In the genomic region with DNA sequence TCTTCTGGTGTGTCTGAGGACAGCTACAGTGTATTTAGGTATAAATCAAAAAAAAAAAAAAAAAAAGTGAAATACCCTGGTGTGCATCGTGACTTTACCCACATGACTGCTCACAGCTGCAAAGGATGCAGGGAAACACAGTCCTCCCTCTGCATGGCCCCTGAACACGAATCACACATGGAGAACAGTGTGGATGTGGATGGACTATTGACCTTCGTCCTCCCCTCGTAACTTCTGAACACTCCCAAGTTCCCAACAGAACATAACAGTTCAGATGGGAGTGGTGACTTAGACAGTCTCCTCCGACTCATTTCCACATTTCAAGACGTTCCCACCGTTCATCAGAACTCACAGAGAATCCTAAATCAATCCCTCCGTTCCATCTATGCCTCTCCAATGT, we compare ENCODE assay signal across 10 mouse cellular contexts. TPM values are rescaled to one million over a fixed set of nuclear protein-coding genes. Genes with fewer than 3 reads are reported as not detected.
DNase-seq lines count a peak whose midpoint lies in the region; ATAC-seq lines count a peak whose summit lies in the region.
"Had no signal": no experiment of that assay in that cellular context is flagged by ENCODE, and none has a peak within 500 bp of the region (broad histone marks: within the 10 kb centered on the region; RNA-seq: fewer than 3 reads in every experiment).

No protein-coding gene starts in this region.

- H3K4me2 ChIP-seq in hindbrain, embryonic 11.5 days (replicated peaks; ENCODE audit: low read depth, low read length) = no peak overlapping the region
- H3K4me2 ChIP-seq in embryonic facial prominence, embryonic 13.5 days = peak overlapping the region; percentile 55
- H3K4me2 ChIP-seq in forebrain, embryonic 16.5 days (ENCODE audit: low read length) = peak overlapping the region; percentile 55
- peak overlapping the region; percentile 55 for H3K4me2 ChIP-seq in midbrain, embryonic 14.5 days (ENCODE audit: low read length)
- H3K4me2 ChIP-seq: liver, embryonic 13.5 days had no signal

- no peaks in the 10 kb centered on the region for H3K27me3 ChIP-seq in hindbrain, embryonic 10.5 days (ENCODE audit: insufficient read depth, poor library complexity, severe bottlenecking)
- H3K27me3 ChIP-seq in hindbrain, embryonic 11.5 days (ENCODE audit: control insufficient read depth, insufficient read depth, low read length) = no peaks in the 10 kb centered on the region
- no peaks in the 10 kb centered on the region for H3K27me3 ChIP-seq in embryonic facial prominence, embryonic 13.5 days
- no peaks in the 10 kb centered on the region for H3K27me3 ChIP-seq in forebrain, embryonic 16.5 days (replicated peaks; ENCODE audit: control insufficient read depth, insufficient read depth, low read length)
- no peaks in the 10 kb centered on the region for H3K27me3 ChIP-seq in midbrain, embryonic 14.5 days (ENCODE audit: control insufficient read depth, insufficient read depth, low read length)
- H3K27me3 ChIP-seq: liver, embryonic 13.5 days had no signal

- H3K9ac ChIP-seq in hindbrain, embryonic 11.5 days (ENCODE audit: low read depth, low read length) = no peak overlapping the region
- H3K9ac ChIP-seq in embryonic facial prominence, embryonic 13.5 days = no peak overlapping the region
- no peak overlapping the region for H3K9ac ChIP-seq in forebrain, embryonic 16.5 days (replicated peaks; ENCODE audit: low read depth, low read length)
- no peak overlapping the region for H3K9ac ChIP-seq in midbrain, embryonic 14.5 days (replicated peaks; ENCODE audit: low read length)
- H3K9ac ChIP-seq: liver, embryonic 13.5 days had no signal

- H3K4me3 ChIP-seq in hindbrain, embryonic 10.5 days = no peak overlapping the region
- no peak overlapping the region for H3K4me3 ChIP-seq in hindbrain, embryonic 11.5 days (ENCODE audit: low read depth, low read length)
- H3K4me3 ChIP-seq in embryonic facial prominence, embryonic 13.5 days = no peak overlapping the region
- no peak overlapping the region; the same call in 1 of the 2 replicates for H3K4me3 ChIP-seq in forebrain, embryonic 16.5 days (replicated peaks; ENCODE audit: low read length)
- H3K4me3 ChIP-seq in midbrain, embryonic 14.5 days (replicated peaks; ENCODE audit: low read depth, low read length) = no peak overlapping the region
- H3K4me3 ChIP-seq: liver, embryonic 13.5 days had no signal

- H3K4me1 ChIP-seq in hindbrain, embryonic 10.5 days (replicated peaks) = peaks cover 15% of the 10 kb centered on the region
- peaks cover 3% of the 10 kb centered on the region; the same call in 1 of the 2 replicates for H3K4me1 ChIP-seq in hindbrain, embryonic 11.5 days (replicated peaks; ENCODE audit: control insufficient read depth, insufficient read depth, low read length)
- peaks cover 15% of the 10 kb centered on the region for H3K4me1 ChIP-seq in embryonic facial prominence, embryonic 13.5 days
- H3K4me1 ChIP-seq in forebrain, embryonic 16.5 days (replicated peaks; ENCODE audit: control insufficient read depth, insufficient read depth, low read length) = peaks cover 10% of the 10 kb centered on the region
- H3K4me1 ChIP-seq in midbrain, embryonic 14.5 days (ENCODE audit: control insufficient read depth, insufficient read depth, low read length) = peaks cover 13% of the 10 kb centered on the region; the same call in 1 of the 2 replicates
- H3K4me1 ChIP-seq: liver, embryonic 13.5 days had no signal

- H3K9me3 ChIP-seq in hindbrain, embryonic 10.5 days = no peaks in the 10 kb centered on the region
- no peaks in the 10 kb centered on the region for H3K9me3 ChIP-seq in hindbrain, embryonic 11.5 days (ENCODE audit: control insufficient read depth, low read length)
- no peaks in the 10 kb centered on the region for H3K9me3 ChIP-seq in embryonic facial prominence, embryonic 13.5 days
- no peaks in the 10 kb centered on the region for H3K9me3 ChIP-seq in forebrain, embryonic 16.5 days (ENCODE audit: control insufficient read depth, low read length)
- no peaks in the 10 kb centered on the region for H3K9me3 ChIP-seq in midbrain, embryonic 14.5 days (ENCODE audit: control insufficient read depth, low read length)
- H3K9me3 ChIP-seq: liver, embryonic 13.5 days had no signal

- H3K36me3 ChIP-seq in hindbrain, embryonic 10.5 days = no peaks in the 10 kb centered on the region
- no peaks in the 10 kb centered on the region for H3K36me3 ChIP-seq in hindbrain, embryonic 11.5 days (ENCODE audit: control insufficient read depth, insufficient read depth, low read length)
- H3K36me3 ChIP-seq in embryonic facial prominence, embryonic 13.5 days = no peaks in the 10 kb centered on the region
- no peaks in the 10 kb centered on the region for H3K36me3 ChIP-seq in forebrain, embryonic 16.5 days (ENCODE audit: control insufficient read depth, insufficient read depth)
- H3K36me3 ChIP-seq in midbrain, embryonic 14.5 days (ENCODE audit: control insufficient read depth, insufficient read depth, low read length) = no peaks in the 10 kb centered on the region
- H3K36me3 ChIP-seq: liver, embryonic 13.5 days had no signal

- DNase-seq in hindbrain, embryonic 10.5 days (ENCODE audit: low spot score) = no peak
- DNase-seq in hindbrain, embryonic 11.5 days (ENCODE audit: low spot score) = no peak
- no peak for DNase-seq in midbrain, embryonic 14.5 days
- DNase-seq in adrenal gland, adult 8-10 months = no peak
- no peak for DNase-seq in urinary bladder, postnatal 14 days (ENCODE audit: low spot score)
- DNase-seq in lung, postnatal 36 days = no peak
- DNase-seq: liver, embryonic 13.5 days had no signal

- ATAC-seq in hindbrain, embryonic 11.5 days (ENCODE audit: low FRiP score) = no peak
- no peak for ATAC-seq in embryonic facial prominence, embryonic 13.5 days (ENCODE audit: insufficient number of reproducible peaks, insufficient read depth, low FRiP score, low TSS enrichment, low read depth)
- ATAC-seq in forebrain, embryonic 16.5 days = peak; percentile 34
- peak; percentile 28; the same call in 1 of the 2 replicates for ATAC-seq in midbrain, embryonic 14.5 days (ENCODE audit: low FRiP score, low TSS enrichment)

- WGBS in hindbrain, embryonic 10.5 days = 84% methylated on average over 8 of the region's 8 CpGs
- 76% methylated on average over 8 of the region's 8 CpGs for WGBS in hindbrain, embryonic 11.5 days
- WGBS in embryonic facial prominence, embryonic 13.5 days = 65% methylated on average over 8 of the region's 8 CpGs
- 45% methylated on average over 8 of the region's 8 CpGs for WGBS in forebrain, embryonic 16.5 days
- 62% methylated on average over 8 of the region's 8 CpGs for WGBS in midbrain, embryonic 14.5 days

- H3K27ac ChIP-seq in hindbrain, embryonic 10.5 days = peak overlapping the region; percentile 62
- no peak overlapping the region for H3K27ac ChIP-seq in hindbrain, embryonic 11.5 days (ENCODE audit: low read depth, low read length)
- H3K27ac ChIP-seq in embryonic facial prominence, embryonic 13.5 days = no peak overlapping the region
- H3K27ac ChIP-seq in forebrain, embryonic 16.5 days (ENCODE audit: low read length) = peak overlapping the region; percentile 72
- no peak overlapping the region for H3K27ac ChIP-seq in midbrain, embryonic 14.5 days (replicated peaks; ENCODE audit: low read depth, low read length)
- H3K27ac ChIP-seq: liver, embryonic 13.5 days had no signal

RNA-seq across cellular contexts. Expression of a gene that starts 33.5 kb away (rescaled TPM):
- 1.9 and 3.2 TPM in 2 replicates for polyA plus RNA-seq in hindbrain, embryonic 10.5 days (2016; fragmentation: Nextera tagmentation; extraction: Ambion mirVana)
- polyA plus RNA-seq in hindbrain, embryonic 11.5 days (2014; fragmentation: Nextera tagmentation; extraction: Ambion mirVana) = 3.4 and 5.6 TPM in 2 replicates
- polyA plus RNA-seq in embryonic facial prominence, embryonic 13.5 days (2015; fragmentation: Nextera tagmentation; extraction: Ambion mirVana) = 2.3 and 3.1 TPM in 2 replicates
- 8.8 and 9.2 TPM in 2 replicates for polyA plus RNA-seq in forebrain, embryonic 16.5 days (2015; fragmentation: Nextera tagmentation; extraction: Ambion mirVana)
- polyA plus RNA-seq in midbrain, embryonic 14.5 days (2014; fragmentation: Nextera tagmentation; extraction: Ambion mirVana) = 5.0 and 8.3 TPM in 2 replicates
- 1 to 10 TPM in 3 of 4 experiments, under 1 TPM in 1; 0.80 to 1.7 (median 1.6) TPM for total RNA-seq in adrenal gland, adult 8-10 months (2022)
- total RNA-seq: granulocyte monocyte progenitor cell, adult 5-6 weeks had no signal
- polyA plus RNA-seq: liver, embryonic 13.5 days had no signal

RNA-seq across cellular contexts. Expression of a gene that starts 42.3 kb away (rescaled TPM):
- 329 and 366 TPM in 2 replicates for polyA plus RNA-seq in hindbrain, embryonic 10.5 days (2016; fragmentation: Nextera tagmentation; extraction: Ambion mirVana)
- 298 and 307 TPM in 2 replicates for polyA plus RNA-seq in hindbrain, embryonic 11.5 days (2014; fragmentation: Nextera tagmentation; extraction: Ambion mirVana)
- 328 and 339 TPM in 2 replicates for polyA plus RNA-seq in embryonic facial prominence, embryonic 13.5 days (2015; fragmentation: Nextera tagmentation; extraction: Ambion mirVana)
- 97.5 and 118 TPM in 2 replicates for polyA plus RNA-seq in forebrain, embryonic 16.5 days (2015; fragmentation: Nextera tagmentation; extraction: Ambion mirVana)
- polyA plus RNA-seq in midbrain, embryonic 14.5 days (2014; fragmentation: Nextera tagmentation; extraction: Ambion mirVana) = 48.1 and 69.3 TPM in 2 replicates
- 1 to 10 TPM; 3.4 to 7.4 (median 5.3) TPM for total RNA-seq in adrenal gland, adult 8-10 months (2022)

RNA-seq across cellular contexts. Expression of a gene that starts 48.7 kb away (rescaled TPM):
- 27.4 and 31.6 TPM in 2 replicates for polyA plus RNA-seq in hindbrain, embryonic 10.5 days (2016; fragmentation: Nextera tagmentation; extraction: Ambion mirVana)
- polyA plus RNA-seq in hindbrain, embryonic 11.5 days (2014; fragmentation: Nextera tagmentation; extraction: Ambion mirVana) = 30.0 and 35.3 TPM in 2 replicates
- 36.1 and 38.3 TPM in 2 replicates for polyA plus RNA-seq in embryonic facial prominence, embryonic 13.5 days (2015; fragmentation: Nextera tagmentation; extraction: Ambion mirVana)
- 31.2 and 40.0 TPM in 2 replicates for polyA plus RNA-seq in forebrain, embryonic 16.5 days (2015; fragmentation: Nextera tagmentation; extraction: Ambion mirVana)
- polyA plus RNA-seq in midbrain, embryonic 14.5 days (2014; fragmentation: Nextera tagmentation; extraction: Ambion mirVana) = 26.3 and 32.2 TPM in 2 replicates
- total RNA-seq in adrenal gland, adult 8-10 months (2022) = 10 to 100 TPM; 19.6 to 33.9 (median 25.6) TPM

Comparison
In these comparisons a context has a peak if more than half of its experiments do, and no peak if none do; other contexts are left out.
1. H3K27ac ChIP-seq: peak in hindbrain, embryonic 10.5 days (single experiment) and forebrain, embryonic 16.5 days (single experiment); none in hindbrain, embryonic 11.5 days (single experiment), embryonic facial prominence, embryonic 13.5 days (single experiment) and midbrain, embryonic 14.5 days (single experiment).
2. ATAC-seq: peak in forebrain, embryonic 16.5 days (single experiment) and midbrain, embryonic 14.5 days (single experiment); none in hindbrain, embryonic 11.5 days (single experiment) and embryonic facial prominence, embryonic 13.5 days (single experiment).